Mouse (Mus musculus): Measurements from ENCODE around the gene Dnajc3. TPM values are rescaled to one million over a fixed set of nuclear protein-coding genes. Genes with fewer than 3 reads are reported as not detected.
"Not testable (repeated sequence)": the region's sequence is repeated elsewhere in the genome, so short reads cannot be mapped to it uniquely, and the experiment has no call there.

Dnajc3 gene
- total RNA-seq, 2 experiments from 2014 or later: 26.8 to 34.0 TPM

- DNase-seq: no peak
- intact Hi-C loops (cut with DNase I): no loop called here
These were observed 42.6 kb downstream of the Dnajc3 start for GRCm38 (mm10) chr14:118980358-118980757.

- intact Hi-C loops (cut with DNase I): no loop called here
- no peak for DNase-seq
These were observed 43.1 kb downstream of the Dnajc3 start for GRCm38 (mm10) chr14:118980890-118981289.

GRCm38 (mm10) chr14:118981711-118982428, 44.1 kb downstream of the Dnajc3 start:
- intact Hi-C loops (cut with DNase I); DNase-seq: not testable (repeated sequence)

DNA sequence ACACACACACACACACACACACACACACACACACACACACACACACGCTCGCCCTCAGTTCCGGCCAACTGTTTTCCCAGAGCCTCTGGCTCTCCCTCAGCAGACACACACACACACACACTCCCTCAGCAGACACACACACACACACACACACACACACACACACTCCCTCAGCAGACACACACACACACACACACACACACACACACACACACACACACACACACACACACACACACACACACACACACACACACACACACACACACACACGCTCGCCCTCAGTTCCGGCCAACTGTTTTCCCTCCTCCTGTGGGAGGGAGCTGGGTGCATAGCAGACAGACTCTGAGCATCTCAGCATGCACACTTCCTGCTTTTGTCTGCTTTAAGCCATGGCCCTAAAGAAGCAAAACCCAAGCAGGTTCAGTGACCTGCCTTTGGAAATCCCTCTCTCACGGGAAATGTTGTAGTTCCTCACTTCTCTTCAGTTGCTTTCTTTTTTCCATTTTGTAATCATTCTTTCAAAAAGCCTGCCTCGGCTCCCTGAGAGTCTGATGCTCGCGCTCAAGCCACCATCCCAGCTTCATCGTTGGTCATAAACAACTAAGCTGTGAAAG, 44.8 kb downstream of the Dnajc3 start:
- intact Hi-C loops (cut with DNase I); DNase-seq: not testable (repeated sequence)

- intact Hi-C loops (cut with DNase I): no loop called here
- no peak for DNase-seq
These were observed 45.6 kb downstream of the Dnajc3 start for GRCm38 (mm10) chr14:118983396-118983795.

- intact Hi-C loops (cut with DNase I): no loop called here
- no peak for DNase-seq
These were observed 46.4 kb downstream of the Dnajc3 start for GRCm38 (mm10) chr14:118984161-118984560.

DNA sequence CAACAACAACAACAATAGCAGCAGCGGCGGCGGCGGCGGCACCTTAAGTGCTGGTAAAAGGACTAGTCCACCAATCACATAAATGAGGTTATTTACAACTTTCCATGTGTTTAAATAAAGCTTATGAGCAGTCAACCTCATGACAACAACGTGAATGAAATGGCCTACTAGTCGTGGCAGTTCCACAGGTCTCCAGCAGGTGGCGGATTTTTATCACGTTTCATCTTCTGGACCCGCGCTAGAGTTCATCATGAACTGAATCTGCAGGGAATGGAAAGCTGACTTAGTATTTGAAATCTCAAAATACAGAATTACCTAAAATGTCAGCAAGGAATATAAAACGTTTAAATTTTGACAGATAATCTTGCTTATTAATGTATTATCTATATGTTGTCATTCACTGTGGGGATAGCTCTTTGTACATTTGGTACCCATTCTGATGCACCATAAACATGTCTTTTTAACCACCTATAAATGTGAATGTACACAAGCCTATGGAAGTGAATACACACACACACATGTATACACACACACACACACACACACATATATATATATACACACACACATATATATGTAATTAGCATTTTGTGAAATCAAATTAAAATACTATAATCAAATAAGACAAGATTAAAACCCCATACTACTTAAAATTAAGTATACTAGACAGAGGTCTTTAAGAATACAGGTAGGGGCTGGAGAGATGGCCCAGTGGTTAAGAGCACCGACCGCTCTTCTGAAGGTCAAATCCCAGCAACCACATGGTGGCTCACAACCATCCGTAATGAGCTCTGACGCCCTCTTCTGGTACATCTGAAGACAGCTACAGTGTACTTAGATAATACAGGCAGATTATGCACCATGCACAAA, 49.1 kb downstream of the Dnajc3 start:
- intact Hi-C loops (cut with DNase I): loop anchor here (1.0 to 2.0 kb wide), 2 partner anchors 40 to 76 kb away; no protein-coding TSS in a partner anchor
- DNase-seq: peak; percentile 65 to 80

- DNase-seq: no peak
- intact Hi-C loops (cut with DNase I): loop anchor here (2.0 kb wide), 1 partner anchor 77 kb away; no protein-coding TSS in a partner anchor
These were observed 50.0 kb downstream of the Dnajc3 start for GRCm38 (mm10) chr14:118987523-118988496.

DNA sequence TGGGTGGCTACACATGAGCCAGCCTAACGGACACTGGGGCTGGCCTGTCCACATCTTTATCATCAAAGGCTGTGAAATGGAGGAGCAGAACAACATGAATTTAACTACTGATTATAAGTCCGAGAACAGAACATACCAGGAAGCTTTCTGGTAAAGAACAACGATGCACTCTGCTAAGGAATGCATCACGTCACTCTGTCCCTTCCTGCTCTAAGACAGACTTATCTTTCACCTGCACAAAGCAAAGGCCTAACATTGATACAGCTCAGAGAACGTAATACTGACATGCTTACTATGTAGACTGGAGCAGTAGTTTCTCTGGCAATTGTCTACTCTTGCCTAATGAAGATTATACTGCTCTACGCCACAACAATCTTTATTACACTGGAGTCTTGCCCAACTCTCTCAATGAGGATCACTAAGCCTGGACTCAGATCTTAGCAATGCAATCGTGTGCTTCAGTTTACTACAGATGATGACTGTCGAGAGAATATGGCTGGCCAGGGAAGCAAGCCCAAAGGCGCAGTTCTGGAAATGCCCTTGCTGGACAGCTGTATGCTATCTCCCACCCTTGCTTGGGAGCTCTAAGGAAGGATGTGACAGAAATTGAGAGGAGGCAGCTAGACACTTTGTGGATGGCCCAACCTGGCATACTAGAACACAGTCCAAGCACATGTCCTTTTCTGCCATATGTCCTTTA, 57.6 kb downstream of the Dnajc3 start:
- intact Hi-C loops (cut with DNase I): no loop called here
- DNase-seq: no peak

GRCm38 (mm10) chr14:119003320-119003719, 65.5 kb downstream of the Dnajc3 start:
- intact Hi-C loops (cut with DNase I): no loop called here
- no peak for DNase-seq

- intact Hi-C loops (cut with DNase I): loop anchor here (5.0 kb wide), 1 partner anchor 69 kb away; the partner anchor contains the start of gene Dnajc3
- no peak for DNase-seq
These were observed 68.1 kb downstream of the Dnajc3 start for GRCm38 (mm10) chr14:119005834-119006233.

DNA sequence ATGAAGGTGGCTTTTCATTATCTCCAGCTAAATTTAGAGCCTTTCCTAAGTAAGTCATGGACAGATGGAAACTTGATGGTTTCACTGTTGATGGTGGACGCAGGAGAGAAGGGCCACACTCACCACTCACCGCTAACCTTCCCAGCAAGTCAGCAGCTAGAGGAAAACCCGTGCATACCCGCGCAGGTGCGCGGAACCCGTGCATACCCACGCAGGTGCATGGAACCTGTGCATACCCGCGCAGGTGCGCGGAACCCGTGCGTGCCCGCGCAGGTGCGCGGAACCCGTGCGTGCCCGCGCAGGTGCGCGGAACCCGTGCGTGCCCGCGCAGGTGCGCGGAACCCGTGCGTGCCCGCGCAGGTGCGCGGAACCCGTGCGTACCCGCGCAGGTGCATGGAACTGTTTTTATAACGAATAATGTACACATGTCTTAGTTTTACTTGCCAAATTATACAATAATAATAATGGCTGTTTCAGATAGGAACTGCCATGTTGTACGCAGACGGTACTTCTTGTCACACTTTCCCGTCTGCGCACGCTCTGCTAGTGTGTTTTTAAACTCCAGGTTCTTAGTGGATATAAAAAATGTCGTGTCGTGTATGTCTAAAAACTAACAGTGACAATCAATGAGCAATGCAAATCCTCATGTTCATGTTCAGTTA, 68.8 kb downstream of the Dnajc3 start:
- intact Hi-C loops (cut with DNase I): loop anchor here (5.0 kb wide), 1 partner anchor 69 kb away; the partner anchor contains the start of gene Dnajc3

GRCm38 (mm10) chr14:119007103-119007951, 69.6 kb downstream of the Dnajc3 start:
- peak; percentile 94 to 97 for DNase-seq
- intact Hi-C loops (cut with DNase I): loop anchor here (5.0 kb wide), 1 partner anchor 70 kb away; the partner anchor contains the start of gene Dnajc3

More for the DNA sequence above, 68.8 kb downstream of the Dnajc3 start:
- DNase-seq: peak in 1 of 2 experiments; percentile 8

DNA sequence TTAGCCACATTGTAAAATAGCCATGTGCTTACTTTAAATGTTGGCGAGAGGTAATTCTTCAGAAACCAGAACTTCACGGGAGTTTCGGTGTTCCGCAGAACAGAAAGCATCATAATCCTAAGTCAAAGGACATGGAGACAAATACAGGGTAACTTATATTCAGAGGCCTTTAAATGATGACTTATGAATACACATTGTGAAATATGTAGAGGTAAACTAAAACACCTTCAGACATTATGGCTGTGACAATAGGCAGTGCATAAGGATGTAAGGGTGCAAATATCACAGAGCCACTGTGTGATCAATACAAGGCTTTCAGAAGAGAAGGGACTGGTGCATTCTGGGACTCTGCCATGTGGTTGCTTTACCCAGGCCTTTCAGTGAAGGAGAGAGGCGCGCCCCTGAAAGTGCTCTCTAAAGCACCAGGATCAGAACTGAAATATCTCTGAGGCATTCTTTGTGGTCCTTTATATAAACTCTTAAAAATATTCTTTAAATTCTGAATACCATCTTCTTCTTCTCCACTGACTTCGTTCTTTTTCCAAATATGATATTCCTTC, 70.3 kb downstream of the Dnajc3 start:
- DNase-seq: no peak
- intact Hi-C loops (cut with DNase I): loop anchor here (5.0 kb wide), 1 partner anchor 71 kb away; the partner anchor contains the start of gene Dnajc3

DNA sequence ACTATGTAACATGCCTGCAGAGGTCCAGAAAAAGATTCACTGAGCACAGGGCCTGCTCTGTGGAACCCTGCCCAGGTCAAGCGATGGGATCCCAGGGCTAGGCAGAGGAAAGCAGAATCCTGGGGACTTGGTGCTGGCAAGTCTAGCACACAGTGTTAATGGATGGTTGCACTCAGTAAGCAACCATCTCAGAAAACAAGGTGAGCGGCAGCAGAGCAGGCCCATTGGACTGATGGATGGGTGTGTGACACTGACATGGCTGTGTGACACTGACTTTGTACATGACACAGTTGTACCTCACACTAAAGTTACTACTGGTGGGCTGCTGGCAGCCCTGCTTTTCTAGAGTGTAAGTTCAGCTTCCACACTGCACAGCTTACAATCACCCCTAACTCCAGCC, 71.8 kb downstream of the Dnajc3 start:
- intact Hi-C loops (cut with DNase I): loop anchor here (5.0 kb wide), 1 partner anchor 72 kb away; the partner anchor contains the start of gene Dnajc3
- no peak for DNase-seq

DNA sequence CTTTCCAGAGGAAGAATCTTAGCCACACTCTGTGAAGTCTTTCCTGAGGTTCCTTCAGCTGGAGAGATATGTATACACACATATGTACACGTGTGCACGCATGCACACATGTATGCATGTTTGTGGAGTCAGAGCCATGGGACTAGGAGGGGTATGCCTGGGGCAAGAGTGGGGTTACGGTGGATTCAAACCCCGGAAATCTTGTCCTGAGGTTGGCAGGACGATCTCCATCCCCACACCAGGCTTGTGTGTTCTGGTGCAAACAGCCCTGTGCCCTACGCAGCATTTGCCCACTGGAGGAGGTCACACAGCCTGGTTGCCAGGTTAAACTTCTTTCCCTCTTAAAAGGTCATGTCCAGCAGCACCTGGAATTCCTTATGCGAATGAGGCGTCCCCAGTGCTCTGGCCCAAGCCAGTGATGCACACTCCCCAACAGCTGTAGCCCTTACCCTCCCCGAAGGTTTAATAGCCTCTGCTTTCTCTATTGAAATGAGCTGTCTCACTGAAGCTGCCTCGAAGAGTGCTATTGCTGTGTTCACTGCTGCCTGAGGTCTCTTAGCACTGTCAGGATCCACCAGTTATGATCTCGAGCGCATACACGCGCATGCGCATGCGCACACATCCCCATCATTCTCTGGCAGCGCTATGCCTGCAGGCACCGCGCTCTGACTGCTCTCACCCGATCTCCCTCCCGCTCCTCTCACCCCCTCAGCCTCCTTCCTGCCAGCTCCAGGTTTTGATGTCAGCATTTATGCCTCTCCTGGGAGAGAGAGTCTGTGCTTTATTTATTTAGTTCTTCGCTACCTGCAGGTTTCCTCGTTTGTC, 75.0 kb downstream of the Dnajc3 start:
- no peak for DNase-seq
- intact Hi-C loops (cut with DNase I): no loop called here
